Mouse (Mus musculus): ENCODE results near the gene Ccdc60. TPM values are rescaled to one million over a fixed set of nuclear protein-coding genes. Genes with fewer than 3 reads are reported as not detected.

Gene Ccdc60
- polyA plus RNA-seq (2015; fragmentation: Nextera tagmentation; extraction: Ambion mirVana) = 1.6 TPM in 2 replicates

- H3K36me3 ChIP-seq (ENCODE audit: control insufficient read depth, insufficient read depth, low read length) = no peaks in the 10 kb centered on the region
- peak; percentile 80 for ATAC-seq
- H3K4me2 ChIP-seq (ENCODE audit: low read depth, low read length) = peak within 1 kb of the TSS; percentile 30
- no peaks in the 10 kb centered on the region for H3K27me3 ChIP-seq (replicated peaks; ENCODE audit: control insufficient read depth, insufficient read depth, low read length)
- no peak within 1 kb of the TSS for H3K27ac ChIP-seq (ENCODE audit: low read length)
- H3K4me3 ChIP-seq (ENCODE audit: low read length) = peak within 1 kb of the TSS; percentile 7
- H3K9me3 ChIP-seq (ENCODE audit: control insufficient read depth, low read length) = no peaks in the 10 kb centered on the region
- 4% methylated on average over 28 of the region's 28 CpGs for WGBS
- H3K9ac ChIP-seq (ENCODE audit: low read depth, low read length) = no peak within 1 kb of the TSS
- H3K4me1 ChIP-seq (ENCODE audit: control insufficient read depth, insufficient read depth, low read length) = peaks cover 8% of the 10 kb centered on the region; the same call in 1 of the 2 replicates
Observed at GRCm38 (mm10) chr5:116288849-116289570, at the start of gene Ccdc60. Gene Ccdc60 (minus strand): TSS chr5:116288985.

- Histone ChIP-seq H3K9ac (ENCODE audit: low read depth, low read length) (no peak overlapping the region), H3K4me3 (ENCODE audit: low read length) (no peak overlapping the region), H3K27ac (ENCODE audit: low read length) (no peak overlapping the region), H3K4me2 (ENCODE audit: low read depth, low read length) (no peak overlapping the region), H3K9me3 (ENCODE audit: control insufficient read depth, low read length) (no peaks in the 10 kb centered on the region), H3K4me1 (ENCODE audit: control insufficient read depth, insufficient read depth, low read length) (no peaks in the 10 kb centered on the region), H3K36me3 (ENCODE audit: control insufficient read depth, insufficient read depth, low read length) (no peaks in the 10 kb centered on the region), H3K27me3 (replicated peaks; ENCODE audit: control insufficient read depth, insufficient read depth, low read length) (no peaks in the 10 kb centered on the region)
- ATAC-seq = no peak
Observed at GRCm38 (mm10) chr5:116336191-116336590, 47.4 kb upstream of the Ccdc60 start.

- no peak for ATAC-seq
- Histone ChIP-seq H3K27ac (ENCODE audit: low read length) (no peak overlapping the region), H3K9ac (ENCODE audit: low read depth, low read length) (no peak overlapping the region), H3K4me3 (ENCODE audit: low read length) (no peak overlapping the region), H3K27me3 (replicated peaks; ENCODE audit: control insufficient read depth, insufficient read depth, low read length) (no peaks in the 10 kb centered on the region), H3K9me3 (ENCODE audit: control insufficient read depth, low read length) (0 out of 2 replicates have a peak, but pooled peaks cover 3% of the 10 kb centered on the region), H3K4me2 (ENCODE audit: low read depth, low read length) (no peak overlapping the region), H3K4me1 (ENCODE audit: control insufficient read depth, insufficient read depth, low read length) (no peaks in the 10 kb centered on the region; the same call in 1 of the 2 replicates), H3K36me3 (ENCODE audit: control insufficient read depth, insufficient read depth, low read length) (no peaks in the 10 kb centered on the region)
- 87% methylated on average over 4 of the region's 4 CpGs for WGBS
Observed at GRCm38 (mm10) chr5:116328911-116329310, 40.1 kb upstream of the Ccdc60 start.

GRCm38 (mm10) chr5:116323401-116323800 lies 34.6 kb upstream of the Ccdc60 start:
- H3K36me3 ChIP-seq (ENCODE audit: control insufficient read depth, insufficient read depth, low read length) = no peaks in the 10 kb centered on the region
- no peak overlapping the region for H3K4me2 ChIP-seq (ENCODE audit: low read depth, low read length)
- H3K4me3 ChIP-seq (ENCODE audit: low read length) = no peak overlapping the region
- no peak for ATAC-seq
- H3K9me3 ChIP-seq (ENCODE audit: control insufficient read depth, low read length) = 0 out of 2 replicates have a peak, but pooled peaks cover 3% of the 10 kb centered on the region
- H3K4me1 ChIP-seq (ENCODE audit: control insufficient read depth, insufficient read depth, low read length) = no peaks in the 10 kb centered on the region
- no peak overlapping the region for H3K27ac ChIP-seq (ENCODE audit: low read length)
- H3K9ac ChIP-seq (ENCODE audit: low read depth, low read length) = no peak overlapping the region
- H3K27me3 ChIP-seq (replicated peaks; ENCODE audit: control insufficient read depth, insufficient read depth, low read length) = no peaks in the 10 kb centered on the region
- WGBS = 37% methylated on average over 5 of the region's 5 CpGs

GRCm38 (mm10) chr5:116322365-116323027 lies 33.7 kb upstream of the Ccdc60 start:
- Histone ChIP-seq H3K4me2 (ENCODE audit: low read depth, low read length) (no peak overlapping the region), H3K27me3 (replicated peaks; ENCODE audit: control insufficient read depth, insufficient read depth, low read length) (no peaks in the 10 kb centered on the region), H3K9me3 (ENCODE audit: control insufficient read depth, low read length) (no peaks in the 10 kb centered on the region), H3K4me1 (ENCODE audit: control insufficient read depth, insufficient read depth, low read length) (no peaks in the 10 kb centered on the region), H3K27ac (ENCODE audit: low read length) (no peak overlapping the region), H3K4me3 (ENCODE audit: low read length) (no peak overlapping the region), H3K9ac (ENCODE audit: low read depth, low read length) (no peak overlapping the region), H3K36me3 (ENCODE audit: control insufficient read depth, insufficient read depth, low read length) (no peaks in the 10 kb centered on the region)
- ATAC-seq = no peak
- 56% methylated on average over 15 of the region's 15 CpGs for WGBS

DNA sequence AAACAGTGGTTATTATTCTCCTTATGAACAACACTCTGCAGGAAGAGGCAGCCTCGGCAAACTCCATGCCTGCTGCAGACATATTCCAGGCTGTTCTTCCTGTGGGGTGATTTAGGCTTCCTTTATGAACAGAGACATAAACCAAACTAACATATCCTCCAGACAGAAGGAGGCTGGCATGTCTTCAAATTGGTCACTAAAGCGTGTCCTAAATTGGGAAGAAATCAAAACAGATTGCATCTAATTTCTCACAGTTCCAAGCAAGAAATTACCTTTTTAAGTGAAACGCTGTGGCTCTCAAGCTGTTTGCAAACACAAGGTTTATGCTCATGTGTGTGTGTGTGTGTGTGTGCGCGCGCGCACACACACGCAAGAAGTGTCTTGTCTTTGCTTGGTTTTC lies 24.9 kb upstream of the Ccdc60 start:
- Histone ChIP-seq H3K36me3 (ENCODE audit: control insufficient read depth, insufficient read depth, low read length) (no peaks in the 10 kb centered on the region), H3K9ac (ENCODE audit: low read depth, low read length) (no peak overlapping the region), H3K4me3 (ENCODE audit: low read length) (no peak overlapping the region), H3K9me3 (ENCODE audit: control insufficient read depth, low read length) (no peaks in the 10 kb centered on the region), H3K27ac (ENCODE audit: low read length) (no peak overlapping the region), H3K4me1 (ENCODE audit: control insufficient read depth, insufficient read depth, low read length) (peaks cover 6% of the 10 kb centered on the region; the same call in 1 of the 2 replicates), H3K27me3 (replicated peaks; ENCODE audit: control insufficient read depth, insufficient read depth, low read length) (no peaks in the 10 kb centered on the region), H3K4me2 (ENCODE audit: low read depth, low read length) (no peak overlapping the region)
- no peak for ATAC-seq
- WGBS = 82% methylated on average over 8 of the region's 8 CpGs

DNA sequence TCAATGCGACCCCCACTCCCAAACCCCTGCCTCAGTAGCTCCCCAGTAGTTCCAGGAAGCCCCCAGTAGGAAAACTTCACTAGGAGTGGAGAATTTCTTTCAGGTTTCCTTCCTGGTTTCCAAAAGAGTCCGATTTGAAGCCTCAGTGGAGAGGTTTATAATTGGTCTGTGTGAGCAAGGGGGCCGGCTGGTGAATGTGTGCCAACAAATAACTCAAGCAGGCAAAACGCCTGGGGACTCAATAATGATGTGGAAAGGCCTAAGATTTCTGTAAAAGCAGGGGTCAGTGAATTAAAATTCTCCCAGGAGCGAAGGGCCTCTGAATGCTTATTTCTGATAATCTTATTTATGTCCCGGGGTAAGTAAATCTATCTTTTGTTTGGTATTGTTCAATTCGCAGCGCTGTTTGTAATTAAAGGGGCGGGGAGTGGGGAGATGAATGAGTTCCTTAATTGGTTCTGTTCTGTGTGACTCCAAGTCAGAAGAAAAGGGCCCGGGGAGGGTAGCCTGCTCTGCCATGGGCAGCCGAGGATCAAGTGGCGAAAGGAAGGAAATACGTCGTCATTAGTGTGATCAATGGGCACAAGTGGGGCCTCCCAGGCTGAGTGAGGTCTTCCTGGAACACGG lies 23.4 kb upstream of the Ccdc60 start:
- Histone ChIP-seq H3K9me3 (ENCODE audit: control insufficient read depth, low read length) (no peaks in the 10 kb centered on the region), H3K4me3 (ENCODE audit: low read length) (no peak overlapping the region), H3K9ac (ENCODE audit: low read depth, low read length) (no peak overlapping the region), H3K36me3 (ENCODE audit: control insufficient read depth, insufficient read depth, low read length) (no peaks in the 10 kb centered on the region), H3K4me2 (ENCODE audit: low read depth, low read length) (no peak overlapping the region), H3K27me3 (replicated peaks; ENCODE audit: control insufficient read depth, insufficient read depth, low read length) (no peaks in the 10 kb centered on the region), H3K4me1 (ENCODE audit: control insufficient read depth, insufficient read depth, low read length) (peaks cover 6% of the 10 kb centered on the region; the same call in 1 of the 2 replicates), H3K27ac (ENCODE audit: low read length) (no peak overlapping the region)
- ATAC-seq = no peak
- WGBS = 57% methylated on average over 15 of the region's 15 CpGs

DNA sequence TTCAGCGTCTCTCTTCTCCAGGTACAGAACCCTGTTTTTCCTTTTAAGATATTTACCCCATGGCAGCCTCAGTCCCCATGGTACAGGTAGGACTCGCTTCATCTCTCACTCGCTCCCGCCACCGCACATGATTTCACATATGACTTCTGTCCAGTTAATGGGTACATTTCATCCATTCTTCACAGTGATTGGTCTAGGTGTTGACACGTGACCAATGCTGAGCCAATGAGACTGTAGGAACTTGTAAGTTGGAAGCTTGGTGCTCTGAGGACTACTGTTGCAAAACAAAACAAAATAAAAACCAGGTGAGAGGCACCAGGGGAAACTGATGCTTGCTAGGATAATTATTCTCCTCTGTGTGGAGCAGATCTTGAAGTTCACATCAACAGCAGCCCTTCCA lies 22.9 kb upstream of the Ccdc60 start:
- Histone ChIP-seq H3K4me3 (ENCODE audit: low read length) (no peak overlapping the region), H3K27me3 (replicated peaks; ENCODE audit: control insufficient read depth, insufficient read depth, low read length) (no peaks in the 10 kb centered on the region), H3K36me3 (ENCODE audit: control insufficient read depth, insufficient read depth, low read length) (no peaks in the 10 kb centered on the region), H3K4me1 (ENCODE audit: control insufficient read depth, insufficient read depth, low read length) (peaks cover 6% of the 10 kb centered on the region; the same call in 1 of the 2 replicates), H3K4me2 (ENCODE audit: low read depth, low read length) (no peak overlapping the region), H3K27ac (ENCODE audit: low read length) (no peak overlapping the region), H3K9ac (ENCODE audit: low read depth, low read length) (no peak overlapping the region), H3K9me3 (ENCODE audit: control insufficient read depth, low read length) (0 out of 2 replicates have a peak, but pooled peaks cover 3% of the 10 kb centered on the region)
- 97% methylated on average over 6 of the region's 6 CpGs for WGBS
- ATAC-seq = no peak

- ATAC-seq = peak; percentile 81
- Histone ChIP-seq H3K9ac (ENCODE audit: low read depth, low read length) (no peak overlapping the region), H3K4me2 (ENCODE audit: low read depth, low read length) (peak overlapping the region; percentile 39)
Observed at GRCm38 (mm10) chr5:116309383-116309801, 20.6 kb upstream of the Ccdc60 start.

More at GRCm38 (mm10) chr5:116309383-116309801, 20.6 kb upstream of the Ccdc60 start:
- 27% methylated on average over 6 of the region's 6 CpGs for WGBS
- peaks cover 6% of the 10 kb centered on the region; the same call in 1 of the 2 replicates for H3K4me1 ChIP-seq (ENCODE audit: control insufficient read depth, insufficient read depth, low read length)
- 0 out of 2 replicates have a peak, but pooled peaks cover 3% of the 10 kb centered on the region for H3K9me3 ChIP-seq (ENCODE audit: control insufficient read depth, low read length)
- no peaks in the 10 kb centered on the region for H3K27me3 ChIP-seq (replicated peaks; ENCODE audit: control insufficient read depth, insufficient read depth, low read length)
- no peaks in the 10 kb centered on the region for H3K36me3 ChIP-seq (ENCODE audit: control insufficient read depth, insufficient read depth, low read length)
- H3K27ac ChIP-seq (ENCODE audit: low read length) = peak overlapping the region; percentile 52
- H3K4me3 ChIP-seq (ENCODE audit: low read length) = no peak overlapping the region

Measured in intestine, embryonic 16.5 days (tissue).